Mouse (Mus musculus): ENCODE measurements at regions not wholly inside any gene's neighbourhood (a gene's known extent, or its start where the extent isn't known, plus 50 kb on each side); places are given as distances from the start of the nearest gene placed in this dataset.

DNA sequence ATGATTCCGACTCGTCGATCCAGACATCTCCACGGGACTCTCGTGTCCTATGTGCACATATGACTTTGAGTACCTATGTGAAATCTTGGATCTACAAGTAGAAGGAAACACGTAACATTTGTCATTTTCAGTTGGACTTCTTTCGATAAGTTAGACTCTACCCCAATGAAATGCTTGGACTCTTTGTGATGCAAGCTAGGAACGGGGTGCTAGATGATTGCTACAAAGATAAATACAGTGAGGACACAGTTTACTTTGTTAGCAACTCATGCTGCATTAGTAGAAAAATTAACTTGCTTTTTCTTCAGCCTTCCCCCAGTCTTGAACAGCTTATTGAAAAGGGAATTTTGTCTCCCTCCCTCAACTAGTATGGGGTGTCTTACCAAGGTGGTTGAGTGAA lies 81.2 kb upstream of the Eef1e1 start:
- DNase-seq = no peak

DNA sequence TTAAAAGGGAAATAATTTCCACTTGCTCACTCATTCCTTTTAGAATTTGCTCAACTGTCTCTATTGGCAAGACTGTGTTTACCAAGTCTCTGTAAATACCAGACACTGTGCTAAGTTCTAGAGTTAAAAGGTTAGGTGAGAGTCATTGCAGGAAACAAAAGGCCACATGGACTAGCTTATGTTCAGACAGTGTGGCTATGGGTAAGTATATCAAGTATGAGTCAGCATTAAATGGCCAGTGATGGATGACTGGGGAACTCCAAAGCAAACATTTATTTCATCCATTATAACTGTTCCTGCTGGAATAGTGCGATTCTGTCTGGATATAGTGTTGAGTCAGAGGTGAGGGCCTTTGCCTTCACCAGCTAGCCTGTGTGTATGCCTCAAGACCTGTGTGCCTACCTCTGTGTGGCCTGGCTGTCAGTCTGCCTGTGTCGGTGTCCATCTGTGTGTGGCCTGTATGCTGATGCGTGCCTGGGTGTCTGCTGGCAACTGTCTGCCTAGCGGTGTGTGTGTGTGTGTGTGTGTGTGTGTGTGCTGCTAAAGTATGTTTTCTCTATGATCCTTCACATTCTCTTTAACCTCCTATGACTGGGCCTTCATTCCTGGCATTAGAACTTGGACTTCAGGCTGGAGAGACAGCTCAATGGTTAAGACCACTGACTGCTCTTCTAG lies 77.6 kb upstream of the Eef1e1 start:
- DNase-seq = no peak

DNA sequence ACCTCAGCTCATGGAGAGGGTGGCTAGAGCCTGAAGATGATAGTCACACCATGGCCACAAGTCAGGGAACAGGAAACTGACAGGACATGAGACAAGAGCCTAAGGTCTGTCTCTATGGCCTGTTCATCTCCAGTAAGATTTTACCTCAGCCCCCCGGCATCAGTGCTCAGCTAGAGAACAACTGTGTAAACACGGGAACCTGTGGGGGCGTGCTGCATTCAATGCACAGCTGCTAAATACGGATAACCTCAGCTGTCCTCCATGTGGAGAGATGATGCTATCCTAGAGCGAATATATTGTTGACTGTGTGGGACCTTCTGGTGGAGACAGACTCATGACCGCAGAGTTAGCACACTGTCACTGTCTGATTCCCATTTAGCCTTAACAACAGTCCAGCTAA lies 76.4 kb upstream of the Eef1e1 start:
- no peak for DNase-seq

- no peak for DNase-seq
These were observed 74.4 kb upstream of the Eef1e1 start for GRCm38 (mm10) chr13:38733246-38733645.

GRCm38 (mm10) chr13:38725452-38725851 lies 66.6 kb upstream of the Eef1e1 start:
- DNase-seq = no peak

GRCm38 (mm10) chr13:38721166-38721565 lies 62.3 kb upstream of the Eef1e1 start:
- DNase-seq = no peak

GRCm38 (mm10) chr13:38714838-38715237 lies 56.0 kb upstream of the Eef1e1 start:
- no peak for DNase-seq

All from kidney, adult 18-20 months (tissue).